Mouse (Mus musculus): ENCODE measurements around the gene P3h3.
A peak's percentile ranks its signal among the peaks of the same experiment; 100 is the strongest.
"Not testable (repeated sequence)": the region's sequence is repeated elsewhere in the genome, so short reads cannot be mapped to it uniquely, and the experiment has no call there.

Gene P3h3

GRCm38 (mm10) chr6:124808358-124809012 is 49.1 kb downstream of the P3h3 start, which contains the start of gene Spsb2:
Gene Spsb2 (plus strand): TSS chr6:124808661.
- peak; percentile 78 for DNase-seq

GRCm38 (mm10) chr6:124807986-124808357 is 49.6 kb downstream of the P3h3 start:
- no peak for DNase-seq

- DNase-seq, result no peak
These were observed 50.2 kb downstream of the P3h3 start for GRCm38 (mm10) chr6:124807366-124807765.

GRCm38 (mm10) chr6:124806446-124807140 is 51.0 kb downstream of the P3h3 start:
- no peak for DNase-seq

GRCm38 (mm10) chr6:124805341-124806321 is 51.9 kb downstream of the P3h3 start:
- DNase-seq, result peak; percentile 93

- no peak for DNase-seq
These were observed 53.2 kb downstream of the P3h3 start for GRCm38 (mm10) chr6:124804341-124804740.

- DNase-seq, result not testable (repeated sequence)
These were observed 53.9 kb downstream of the P3h3 start for GRCm38 (mm10) chr6:124803691-124804090.

- no peak for DNase-seq
These were observed 54.5 kb downstream of the P3h3 start for GRCm38 (mm10) chr6:124803061-124803460.

GRCm38 (mm10) chr6:124802400-124802799 is 55.2 kb downstream of the P3h3 start:
- DNase-seq, result not testable (repeated sequence)

- no peak for DNase-seq
These were observed 61.4 kb downstream of the P3h3 start for GRCm38 (mm10) chr6:124796200-124796599.

GRCm38 (mm10) chr6:124795781-124796180 is 61.8 kb downstream of the P3h3 start:
- no peak for DNase-seq

- DNase-seq, result no peak
These were observed 65.6 kb downstream of the P3h3 start for GRCm38 (mm10) chr6:124791911-124792310.
